Mouse (Mus musculus): ENCODE results near the gene Bmp6. TPM values are rescaled to one million over a fixed set of nuclear protein-coding genes. Genes with fewer than 3 reads are reported as not detected.

Gene Bmp6
- total RNA-seq (2021) = 10 to 100 TPM; 13.2 to 15.2 TPM

DNA sequence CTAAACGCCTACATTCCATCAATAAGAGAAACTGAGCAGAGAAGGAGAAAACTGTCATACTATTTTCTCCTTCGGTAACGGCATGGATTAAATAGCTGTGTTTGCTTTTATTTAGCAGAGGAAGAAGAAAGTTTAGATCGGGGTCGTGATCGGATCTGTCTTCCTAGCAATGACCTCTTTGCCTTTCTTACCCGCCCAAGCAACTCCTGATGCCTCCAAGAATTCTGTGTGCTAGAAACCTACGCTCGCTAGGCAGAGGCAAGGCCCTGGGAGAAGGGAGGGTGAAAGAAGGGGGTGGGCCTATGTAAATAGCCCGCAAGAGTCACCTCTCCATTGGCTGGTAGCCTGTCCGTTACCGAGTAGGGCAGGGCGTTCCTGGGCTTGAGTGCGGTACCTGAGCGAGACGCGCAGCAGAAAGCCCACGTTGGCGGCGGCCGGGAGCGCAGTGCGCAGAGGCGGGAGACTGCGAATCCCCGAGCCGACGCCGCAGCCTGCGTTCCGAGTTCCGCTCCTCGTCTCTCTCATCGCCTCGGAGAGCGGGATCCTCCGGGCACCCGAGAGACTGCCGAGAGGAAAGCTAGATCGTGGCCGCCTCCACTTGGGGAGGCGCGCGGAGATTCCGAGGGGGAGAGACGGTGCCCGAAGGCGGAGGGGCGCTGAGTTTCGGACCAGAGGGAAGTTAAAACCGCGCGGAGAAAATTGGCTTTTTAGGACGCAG, at the start of gene Bmp6:
Bmp6 (plus strand) TSS at position 395 of the 718 bp plus-strand sequence.
- DNase-seq = peak; percentile 66
- intact Hi-C loops (cut with DNase I) = loop anchor here (5.0 kb wide), 1 partner anchor 252 kb away; no protein-coding TSS in a partner anchor

DNA sequence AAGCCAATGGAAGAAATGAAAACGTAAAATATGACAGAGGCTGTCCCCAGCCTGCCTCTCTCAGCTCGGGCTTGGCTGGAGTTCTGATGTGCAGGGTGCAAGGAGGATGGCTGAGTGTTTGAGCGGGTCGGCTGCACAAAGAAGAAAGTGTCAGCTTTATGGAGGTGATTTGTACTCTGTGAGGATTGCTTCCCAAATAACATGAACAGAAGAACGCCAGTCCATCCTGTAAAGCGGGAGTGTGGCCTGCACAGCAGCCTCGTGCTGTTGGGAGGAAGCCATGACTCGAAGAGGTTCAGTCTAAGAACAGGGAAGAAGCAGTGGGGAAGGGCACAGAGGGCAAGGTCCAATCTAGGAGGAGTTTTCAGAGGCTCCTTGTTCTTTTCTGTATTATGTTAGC, 48.7 kb upstream of the Bmp6 start:
- intact Hi-C loops (cut with DNase I) = no loop called here
- DNase-seq = no peak

DNA sequence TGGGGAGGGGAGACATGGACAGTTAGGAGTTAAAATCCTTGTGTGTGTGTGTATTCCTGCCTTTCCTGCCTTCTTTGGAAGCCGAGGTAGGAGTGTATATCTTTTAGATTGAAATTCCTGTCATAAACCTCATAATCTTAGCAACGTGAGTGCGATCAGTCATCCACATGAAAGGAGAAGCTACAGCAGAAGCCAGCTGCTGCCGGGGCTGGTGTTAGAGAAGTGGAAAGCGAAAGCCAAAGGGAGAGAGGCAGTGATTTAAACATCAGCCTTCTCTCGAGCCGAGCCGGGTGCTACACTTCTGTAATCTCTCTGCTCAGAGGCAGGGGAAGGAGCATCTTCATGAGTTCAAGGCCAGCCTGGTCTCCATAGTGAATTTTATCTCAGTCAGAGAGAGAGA, 48.3 kb upstream of the Bmp6 start:
- no peak for DNase-seq
- intact Hi-C loops (cut with DNase I) = no loop called here

DNA sequence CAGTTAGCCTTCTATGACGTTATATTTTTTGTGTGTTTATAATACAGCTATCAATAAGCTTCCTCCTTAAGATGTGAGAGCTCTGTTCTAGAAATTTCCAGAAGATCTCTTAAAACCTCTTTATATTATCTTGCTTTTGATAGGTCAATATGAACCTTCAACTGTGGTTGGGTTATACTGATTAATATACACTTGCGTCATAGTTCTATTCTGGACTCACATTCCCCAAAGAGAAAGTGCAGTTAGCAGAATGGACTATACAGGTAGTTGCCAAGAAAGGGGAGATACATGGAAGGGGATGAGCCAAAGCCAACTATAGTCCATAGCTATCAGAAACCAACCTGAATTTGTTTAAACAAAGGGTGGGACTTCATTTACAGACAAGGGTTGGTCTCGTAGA, 33.8 kb upstream of the Bmp6 start:
- intact Hi-C loops (cut with DNase I) = no loop called here
- no peak for DNase-seq

GRCm38 (mm10) chr13:38312357-38313040, 32.4 kb upstream of the Bmp6 start:
- intact Hi-C loops (cut with DNase I) = no loop called here
- DNase-seq = no peak

GRCm38 (mm10) chr13:38314590-38314989, 30.3 kb upstream of the Bmp6 start:
- intact Hi-C loops (cut with DNase I) = no loop called here
- no peak for DNase-seq

- DNase-seq = no peak
- intact Hi-C loops (cut with DNase I) = no loop called here
Measured at GRCm38 (mm10) chr13:38318418-38318817, 26.5 kb upstream of the Bmp6 start.

GRCm38 (mm10) chr13:38320354-38320753, 24.6 kb upstream of the Bmp6 start:
- intact Hi-C loops (cut with DNase I) = no loop called here
- no peak for DNase-seq

DNA sequence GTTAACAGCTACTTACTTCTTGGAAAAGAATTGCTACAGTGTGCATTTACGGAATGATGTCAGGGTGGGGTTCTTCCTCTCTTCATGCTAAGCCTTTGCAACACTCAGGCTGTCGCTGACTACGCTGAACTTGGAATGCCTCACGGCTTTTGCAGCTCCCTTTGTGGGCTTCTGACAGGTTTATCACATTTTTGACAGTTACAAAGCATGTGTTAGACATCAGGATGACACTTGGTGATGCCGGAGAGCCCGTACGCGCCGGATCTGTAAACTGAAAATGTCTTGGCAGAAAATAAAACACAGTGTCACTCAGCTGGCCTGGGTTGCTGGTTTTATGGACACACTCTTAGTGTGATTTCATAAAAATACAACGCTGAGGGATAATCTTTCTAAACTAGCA, 20.5 kb upstream of the Bmp6 start:
- intact Hi-C loops (cut with DNase I) = no loop called here
- DNase-seq = no peak

DNA sequence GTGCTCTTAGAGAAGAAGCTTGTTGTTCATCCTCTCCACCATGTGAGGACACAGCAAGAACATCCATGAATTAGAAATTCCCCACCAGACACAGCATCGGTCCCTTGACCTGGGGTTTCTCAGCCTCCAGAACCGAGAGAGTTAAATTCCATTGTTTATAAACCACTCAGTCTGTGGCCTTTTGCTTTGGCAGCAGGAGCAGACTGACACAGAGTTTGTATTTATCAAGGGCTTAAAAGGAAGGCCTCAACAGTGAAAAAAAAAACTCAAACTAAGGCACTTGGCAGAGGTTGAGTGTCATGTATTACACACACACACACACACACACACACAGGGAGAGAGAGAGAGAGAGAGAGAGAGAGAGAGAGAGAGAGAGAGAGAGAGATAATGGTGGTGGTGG, 17.5 kb upstream of the Bmp6 start:
- DNase-seq = no peak
- intact Hi-C loops (cut with DNase I) = no loop called here

- intact Hi-C loops (cut with DNase I) = no loop called here
- DNase-seq = no peak
Measured at GRCm38 (mm10) chr13:38333496-38333895, 11.4 kb upstream of the Bmp6 start.

DNA sequence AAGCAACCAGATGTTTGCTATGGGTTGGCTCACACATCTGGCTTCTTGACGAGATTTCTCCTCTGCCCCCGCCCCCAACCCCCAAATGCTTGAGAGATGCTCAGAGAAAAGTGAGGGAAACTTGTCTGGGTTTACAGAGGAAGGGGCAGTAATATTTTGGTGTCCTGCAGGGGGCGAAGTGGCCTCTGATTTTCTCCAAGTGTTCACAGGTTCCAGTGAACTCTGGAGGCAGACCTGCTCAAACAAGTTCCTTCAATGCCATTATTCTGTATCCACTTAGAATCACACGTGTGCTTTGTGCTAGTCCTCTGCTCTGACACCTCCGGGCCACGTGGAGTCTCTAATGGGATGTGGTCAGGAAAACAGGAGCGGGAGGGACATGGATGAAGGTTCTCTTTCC, 2.3 kb upstream of the Bmp6 start:
- peak; percentile 71 for DNase-seq
- intact Hi-C loops (cut with DNase I) = no loop called here

- DNase-seq = no peak
- intact Hi-C loops (cut with DNase I) = no loop called here
Measured at GRCm38 (mm10) chr13:38343202-38343601, 1.7 kb upstream of the Bmp6 start.

- DNase-seq = peak; percentile 6
- intact Hi-C loops (cut with DNase I) = loop anchor here (5.0 kb wide), 1 partner anchor 252 kb away; no protein-coding TSS in a partner anchor
Measured at GRCm38 (mm10) chr13:38345431-38345820, 519 bp downstream of the Bmp6 start.

DNA sequence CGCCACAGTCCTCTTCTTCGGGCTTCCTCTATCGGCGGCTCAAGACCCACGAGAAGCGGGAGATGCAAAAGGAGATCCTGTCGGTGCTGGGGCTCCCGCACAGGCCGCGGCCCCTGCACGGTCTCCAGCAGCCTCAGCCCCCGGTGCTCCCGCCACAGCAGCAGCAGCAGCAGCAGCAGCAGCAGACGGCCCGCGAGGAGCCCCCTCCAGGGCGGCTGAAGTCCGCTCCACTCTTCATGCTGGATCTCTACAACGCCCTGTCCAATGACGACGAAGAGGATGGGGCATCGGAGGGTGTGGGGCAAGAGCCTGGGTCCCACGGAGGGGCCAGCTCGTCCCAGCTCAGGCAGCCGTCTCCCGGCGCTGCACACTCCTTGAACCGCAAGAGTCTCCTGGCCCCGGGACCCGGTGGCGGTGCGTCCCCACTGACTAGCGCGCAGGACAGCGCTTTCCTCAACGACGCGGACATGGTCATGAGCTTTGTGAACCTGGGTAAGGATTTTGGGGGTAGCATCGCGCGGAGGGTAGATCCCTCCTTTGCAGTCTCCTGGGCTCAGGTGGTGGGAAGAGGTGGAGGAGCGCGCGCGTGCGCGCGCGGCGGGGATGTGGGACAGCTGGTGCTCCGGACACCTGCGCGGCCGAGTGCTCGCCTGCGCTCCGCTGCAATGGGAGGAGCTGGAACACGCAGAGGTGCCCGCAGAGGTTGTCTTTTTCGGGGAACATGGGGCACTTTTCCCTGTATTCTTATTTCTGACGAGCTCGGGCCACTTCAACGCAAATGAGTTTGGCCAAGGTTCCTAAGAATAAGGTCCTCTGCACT, 1.4 kb downstream of the Bmp6 start:
- DNase-seq = peak; percentile 13
- intact Hi-C loops (cut with DNase I) = loop anchor here (5.0 kb wide), 1 partner anchor 251 kb away; no protein-coding TSS in a partner anchor

DNA sequence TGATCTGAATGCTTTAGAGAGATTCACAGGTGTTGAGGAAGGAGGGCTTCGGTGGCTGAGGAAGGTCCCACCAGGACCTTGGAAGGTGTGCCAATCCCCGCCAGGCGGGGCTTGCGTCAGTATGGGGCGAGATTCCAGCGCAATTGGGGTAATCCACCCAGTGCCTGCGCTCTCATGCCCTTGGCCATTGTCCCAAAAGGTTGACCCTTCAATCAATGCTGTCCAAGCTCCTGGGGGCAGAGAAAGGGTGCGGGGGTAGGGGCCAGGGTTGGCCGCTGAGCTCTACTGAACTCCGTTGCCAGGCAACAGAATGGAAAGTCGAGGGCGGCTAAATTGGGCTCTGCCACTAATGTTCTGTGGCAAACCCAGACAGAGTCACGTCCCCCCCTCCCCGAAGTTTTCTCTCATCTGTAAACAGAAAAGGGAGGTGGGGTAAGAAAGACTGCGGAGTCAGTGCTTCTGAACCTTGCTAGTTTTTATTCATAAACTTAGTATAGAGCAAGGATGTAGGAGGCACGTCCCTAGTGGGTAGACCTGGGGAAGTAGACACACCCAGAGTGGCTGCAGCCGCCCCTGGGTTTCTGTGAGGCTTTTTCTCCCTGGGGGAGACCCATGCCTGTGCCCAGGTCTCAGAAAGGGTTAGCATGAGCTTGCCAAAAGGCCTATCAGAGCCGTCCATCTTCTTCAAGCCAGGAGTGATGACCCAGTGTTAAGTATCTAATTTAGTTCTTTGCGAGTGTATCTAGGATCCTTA, 2.3 kb downstream of the Bmp6 start:
- intact Hi-C loops (cut with DNase I) = loop anchor here (5.0 kb wide), 1 partner anchor 250 kb away; no protein-coding TSS in a partner anchor
- DNase-seq = peak; percentile 18

GRCm38 (mm10) chr13:38347775-38348135, 2.8 kb downstream of the Bmp6 start:
- intact Hi-C loops (cut with DNase I) = loop anchor here (5.0 kb wide), 1 partner anchor 250 kb away; no protein-coding TSS in a partner anchor
- DNase-seq = no peak

DNA sequence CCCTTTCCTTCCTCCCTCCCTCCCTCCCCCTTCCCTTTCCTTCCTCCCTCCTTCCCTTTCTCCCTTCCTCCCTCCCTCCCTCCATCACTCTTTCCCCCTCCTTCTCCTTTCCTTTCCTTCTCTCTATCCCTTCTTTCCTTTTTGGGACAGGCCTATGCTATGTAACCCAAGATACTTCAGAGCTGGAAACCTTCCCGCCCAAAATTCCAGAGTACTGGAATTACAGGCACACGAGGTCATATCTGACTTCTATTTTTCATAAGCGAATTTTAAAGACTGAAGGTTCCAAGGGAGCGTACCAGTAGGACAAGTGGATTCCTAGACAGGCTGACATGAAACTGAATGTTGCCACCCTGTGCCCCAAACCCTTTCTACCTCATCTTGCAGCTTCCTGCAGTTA, 4.1 kb downstream of the Bmp6 start:
- intact Hi-C loops (cut with DNase I) = loop anchor here (5.0 kb wide), 1 partner anchor 248 kb away; no protein-coding TSS in a partner anchor
- no peak for DNase-seq

GRCm38 (mm10) chr13:38349818-38350217, 4.9 kb downstream of the Bmp6 start:
- intact Hi-C loops (cut with DNase I) = loop anchor here (5.0 kb wide), 1 partner anchor 247 kb away; no protein-coding TSS in a partner anchor

DNA sequence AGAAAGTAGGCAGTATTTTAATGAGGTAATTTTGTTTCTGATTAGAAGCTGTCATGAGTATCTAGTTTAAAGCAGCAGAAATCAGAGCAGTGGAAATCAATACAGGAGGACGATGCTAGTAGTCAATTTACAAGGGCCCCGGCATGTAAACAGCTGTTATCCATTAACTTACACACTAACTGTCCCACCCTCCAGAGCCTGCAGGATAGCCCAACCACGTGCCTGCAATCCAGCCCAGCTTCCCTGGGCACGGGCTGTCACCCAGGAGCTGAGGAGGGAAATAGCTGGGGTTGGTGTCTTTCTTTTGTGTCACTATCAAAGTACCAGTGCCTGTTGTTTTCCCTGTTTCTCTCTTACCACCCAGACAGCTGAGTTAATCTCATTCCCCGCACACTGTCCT, 7.1 kb downstream of the Bmp6 start:
- no peak for DNase-seq
- intact Hi-C loops (cut with DNase I) = no loop called here

More at GRCm38 (mm10) chr13:38349818-38350217, 4.9 kb downstream of the Bmp6 start:
- DNase-seq = no peak
